Mouse (Mus musculus) gastrocnemius, adult 18-20 months (tissue): ENCODE results near the gene Rps29. TPM values are rescaled to one million over a fixed set of nuclear protein-coding genes. Genes with fewer than 3 reads are reported as not detected.
"Not testable (repeated sequence)": the region's sequence is repeated elsewhere in the genome, so short reads cannot be mapped to it uniquely, and the experiment has no call there.

Experiments
- DNase-seq: peaks from one replicate; pipeline ENCODE4 v3.0.0; 2021; ENCODE audit warnings: low spot score
- total RNA-seq, 2 experiments: library from RNA; stranded (reverse); gene quantifications; 2 replicates each; pipeline ENCODE4 v1.2.3; 2021

Gene Rps29
- total RNA-seq, 2 experiments from 2014 or later = 898 to 1,011 TPM

GRCm38 (mm10) chr12:69181800-69182199 lies 22.8 kb upstream of the Rps29 start:
- no peak for DNase-seq

- no peak for DNase-seq
Observed at GRCm38 (mm10) chr12:69179371-69179770, 20.4 kb upstream of the Rps29 start.

GRCm38 (mm10) chr12:69177526-69177925 lies 18.5 kb upstream of the Rps29 start:
- DNase-seq = no peak

- DNase-seq = no peak
Observed at GRCm38 (mm10) chr12:69175975-69176374, 17.0 kb upstream of the Rps29 start.

GRCm38 (mm10) chr12:69171307-69171706 lies 12.3 kb upstream of the Rps29 start:
- DNase-seq = no peak

GRCm38 (mm10) chr12:69168461-69169106 lies 9.6 kb upstream of the Rps29 start, which contains the start of gene Lrr1:
Lrr1 (plus strand) TSS chr12:69168814.
- DNase-seq = peak; percentile 89

- DNase-seq = no peak
Observed at GRCm38 (mm10) chr12:69167656-69168460, 8.9 kb upstream of the Rps29 start.

- not testable (repeated sequence) for DNase-seq
Observed at GRCm38 (mm10) chr12:69166861-69167581, 8.0 kb upstream of the Rps29 start.

GRCm38 (mm10) chr12:69164904-69165303 lies 5.9 kb upstream of the Rps29 start:
- no peak for DNase-seq

- not testable (repeated sequence) for DNase-seq
Observed at GRCm38 (mm10) chr12:69163586-69163985, 4.6 kb upstream of the Rps29 start.

- DNase-seq = not testable (repeated sequence)
Observed at GRCm38 (mm10) chr12:69160677-69161076, 1.7 kb upstream of the Rps29 start.

- DNase-seq = peak; percentile 54
Observed at GRCm38 (mm10) chr12:69159578-69159940, 573 bp upstream of the Rps29 start.

GRCm38 (mm10) chr12:69158366-69158764 lies 621 bp downstream of the Rps29 start:
- no peak for DNase-seq

- no peak for DNase-seq
Observed at GRCm38 (mm10) chr12:69157107-69157506, 1.9 kb downstream of the Rps29 start.

- no peak for DNase-seq
Observed at GRCm38 (mm10) chr12:69156436-69156835, 2.5 kb downstream of the Rps29 start.

GRCm38 (mm10) chr12:69155923-69156322 lies 3.1 kb downstream of the Rps29 start:
- DNase-seq = no peak

GRCm38 (mm10) chr12:69150049-69150448 lies 8.9 kb downstream of the Rps29 start:
- DNase-seq = no peak

GRCm38 (mm10) chr12:69147166-69147735 lies 11.7 kb downstream of the Rps29 start:
- DNase-seq = no peak

GRCm38 (mm10) chr12:69143460-69143859 lies 15.5 kb downstream of the Rps29 start:
- no peak for DNase-seq

GRCm38 (mm10) chr12:69139841-69140240 lies 19.1 kb downstream of the Rps29 start:
- no peak for DNase-seq

- no peak for DNase-seq
Observed at GRCm38 (mm10) chr12:69139201-69139600, 19.8 kb downstream of the Rps29 start.

- DNase-seq = no peak
Observed at GRCm38 (mm10) chr12:69131981-69132380, 27.0 kb downstream of the Rps29 start.
